Mouse (Mus musculus): ENCODE results near the gene Gadd45b. TPM values are rescaled to one million over a fixed set of nuclear protein-coding genes. Genes with fewer than 3 reads are reported as not detected.

The Gadd45b gene
- polyA plus RNA-seq, 1 experiment from 2014 or later: 17.4 TPM

DNA sequence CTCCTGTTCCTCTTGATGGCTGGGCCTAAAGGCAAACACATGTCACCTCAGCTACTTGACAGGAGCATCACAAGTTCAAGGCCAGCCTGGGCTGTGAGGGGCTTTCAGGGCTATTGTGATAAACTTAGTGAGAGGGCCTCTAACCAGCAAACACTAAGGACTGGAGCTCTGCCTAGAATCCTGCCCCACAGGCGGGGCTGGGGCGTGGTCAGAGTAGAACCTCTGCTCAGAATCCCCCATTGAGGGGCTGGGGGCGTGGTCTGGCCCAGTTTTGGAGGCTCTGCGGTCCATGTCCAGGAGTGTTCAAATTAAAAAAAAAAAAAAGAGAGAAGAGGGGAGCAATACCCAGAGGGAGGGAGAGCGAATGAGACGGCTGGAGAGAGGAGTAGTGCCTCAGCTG is 34.2 kb upstream of the Gadd45b start:
- H3K4me1 ChIP-seq (replicated peaks; ENCODE audit: insufficient read depth, low read length): peaks cover 7% of the 10 kb centered on the region; the same call in 1 of the 2 replicates
- DNase-seq (ENCODE audit: low spot score) (no peak), ATAC-seq (replicated peaks; ENCODE audit: low FRiP score, low read depth) (no peak)
- 83% methylated on average over 6 of the region's 6 CpGs for WGBS
- no peak for TF ChIP-seq CTCF (IDR thresholded peaks at IDR 0.05; ENCODE audit: low read depth)
- no peaks in the 10 kb centered on the region for H3K27me3 ChIP-seq (ENCODE audit: insufficient read depth, low read length)
- no peak overlapping the region for H3K27ac ChIP-seq
- no peak overlapping the region for H3K9ac ChIP-seq (ENCODE audit: low read depth, low read length)
- H3K4me3 ChIP-seq (replicated peaks; ENCODE audit: low read depth, low read length): no peak overlapping the region
- no peaks in the 10 kb centered on the region for H3K9me3 ChIP-seq (replicated peaks; ENCODE audit: low read length)
- H3K36me3 ChIP-seq (ENCODE audit: insufficient read depth, low read length): 0 out of 2 replicates have a peak, but pooled peaks cover 3% of the 10 kb centered on the region
- no peak overlapping the region for H3K4me2 ChIP-seq (ENCODE audit: low read length)

DNA sequence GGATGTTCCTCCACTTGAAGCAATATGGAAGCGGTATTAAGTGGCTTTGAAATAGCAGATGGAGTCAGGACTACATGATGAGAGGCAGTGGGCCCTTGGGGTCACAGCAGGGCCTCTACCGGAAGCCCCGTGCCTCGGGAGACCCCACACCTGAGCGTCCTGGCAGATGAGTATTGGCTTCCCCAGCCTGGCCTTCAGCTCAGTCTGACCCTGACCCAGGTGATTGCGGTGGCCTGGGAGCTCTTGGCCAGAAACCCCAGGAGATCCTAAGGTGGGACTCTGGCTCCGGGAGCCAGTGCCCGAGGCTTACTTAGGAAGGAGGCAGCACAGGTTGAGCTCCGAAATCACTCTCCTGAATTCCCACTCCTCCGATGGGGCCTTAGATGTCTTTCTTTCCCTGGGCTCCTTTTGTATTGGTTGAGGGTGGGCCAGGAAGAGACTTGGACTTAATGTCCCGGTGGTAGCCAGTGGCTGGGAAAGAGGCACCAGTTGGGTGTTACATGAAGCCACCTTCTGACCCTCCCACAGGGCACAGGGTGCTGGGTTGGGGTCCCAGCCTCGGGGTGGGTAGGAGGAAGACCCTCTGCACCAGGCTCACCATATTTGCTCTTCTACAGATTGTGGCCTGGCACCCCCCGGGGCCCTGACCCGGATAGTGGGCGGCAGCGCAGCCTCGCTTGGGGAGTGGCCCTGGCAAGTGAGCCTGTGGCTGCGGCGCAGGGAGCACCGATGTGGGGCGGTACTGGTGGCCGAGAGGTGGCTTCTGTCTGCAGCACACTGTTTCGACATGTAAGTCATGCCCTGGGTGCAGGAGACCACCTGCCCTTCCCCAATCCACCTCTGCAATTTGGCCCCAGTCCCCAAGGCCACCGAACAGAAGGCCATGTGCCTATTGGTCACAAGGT is 33.0 kb upstream of the Gadd45b start:
- 69% methylated on average over 24 of the region's 24 CpGs for WGBS
- H3K4me3 ChIP-seq (replicated peaks; ENCODE audit: low read depth, low read length): no peak overlapping the region
- H3K9ac ChIP-seq (ENCODE audit: low read depth, low read length): no peak overlapping the region
- ATAC-seq (replicated peaks; ENCODE audit: low FRiP score, low read depth): no peak
- no peak overlapping the region for H3K4me2 ChIP-seq (ENCODE audit: low read length)
- H3K9me3 ChIP-seq (replicated peaks; ENCODE audit: low read length): no peaks in the 10 kb centered on the region
- TF ChIP-seq CTCF (IDR thresholded peaks at IDR 0.05; ENCODE audit: low read depth): no peak
- 0 out of 2 replicates have a peak, but pooled peaks cover 3% of the 10 kb centered on the region for H3K36me3 ChIP-seq (ENCODE audit: insufficient read depth, low read length)
- H3K27me3 ChIP-seq (ENCODE audit: insufficient read depth, low read length): no peaks in the 10 kb centered on the region
- DNase-seq (ENCODE audit: low spot score): no peak
- H3K27ac ChIP-seq: no peak overlapping the region
- H3K4me1 ChIP-seq (replicated peaks; ENCODE audit: insufficient read depth, low read length): peaks cover 7% of the 10 kb centered on the region; the same call in 1 of the 2 replicates

DNA sequence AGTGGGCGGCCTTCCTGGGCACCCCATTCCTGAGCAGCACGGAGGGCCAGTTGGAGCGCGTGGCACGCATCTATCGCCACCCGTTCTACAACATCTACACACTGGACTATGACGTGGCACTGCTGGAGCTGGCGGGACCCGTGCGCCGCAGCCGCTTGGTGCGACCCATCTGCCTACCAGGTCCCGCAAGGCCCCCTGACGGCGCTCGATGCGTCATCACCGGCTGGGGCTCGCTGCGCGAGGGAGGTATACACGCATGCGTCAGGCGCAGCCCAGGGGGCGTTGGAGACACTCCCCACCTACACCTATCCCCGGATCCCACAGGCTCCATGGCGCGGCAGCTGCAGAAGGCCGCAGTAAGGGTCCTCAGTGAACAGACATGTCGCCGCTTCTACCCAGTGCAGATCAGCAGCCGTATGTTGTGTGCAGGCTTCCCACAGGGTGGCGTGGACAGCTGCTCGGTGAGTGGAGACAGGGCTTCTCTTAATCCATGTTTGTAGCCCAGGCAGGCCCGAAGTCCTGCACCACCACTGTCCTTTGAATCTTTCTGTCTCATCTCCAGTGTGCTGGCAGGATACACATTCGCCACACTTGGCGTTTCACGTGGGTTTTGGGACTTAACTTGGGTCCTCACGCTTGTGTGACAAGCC is 31.9 kb upstream of the Gadd45b start:
- Histone ChIP-seq H3K27ac (no peak overlapping the region), H3K36me3 (ENCODE audit: insufficient read depth, low read length) (0 out of 2 replicates have a peak, but pooled peaks cover 6% of the 10 kb centered on the region), H3K27me3 (ENCODE audit: insufficient read depth, low read length) (no peaks in the 10 kb centered on the region), H3K9ac (ENCODE audit: low read depth, low read length) (no peak overlapping the region), H3K4me1 (replicated peaks; ENCODE audit: insufficient read depth, low read length) (peaks cover 7% of the 10 kb centered on the region; the same call in 1 of the 2 replicates), H3K4me2 (ENCODE audit: low read length) (no peak overlapping the region), H3K4me3 (replicated peaks; ENCODE audit: low read depth, low read length) (no peak overlapping the region), H3K9me3 (replicated peaks; ENCODE audit: low read length) (no peaks in the 10 kb centered on the region)
- DNase-seq (ENCODE audit: low spot score) (no peak), ATAC-seq (replicated peaks; ENCODE audit: low FRiP score, low read depth) (no peak)
- no peak for TF ChIP-seq CTCF (IDR thresholded peaks at IDR 0.05; ENCODE audit: low read depth)
- 43% methylated on average over 41 of the region's 41 CpGs for WGBS

DNA sequence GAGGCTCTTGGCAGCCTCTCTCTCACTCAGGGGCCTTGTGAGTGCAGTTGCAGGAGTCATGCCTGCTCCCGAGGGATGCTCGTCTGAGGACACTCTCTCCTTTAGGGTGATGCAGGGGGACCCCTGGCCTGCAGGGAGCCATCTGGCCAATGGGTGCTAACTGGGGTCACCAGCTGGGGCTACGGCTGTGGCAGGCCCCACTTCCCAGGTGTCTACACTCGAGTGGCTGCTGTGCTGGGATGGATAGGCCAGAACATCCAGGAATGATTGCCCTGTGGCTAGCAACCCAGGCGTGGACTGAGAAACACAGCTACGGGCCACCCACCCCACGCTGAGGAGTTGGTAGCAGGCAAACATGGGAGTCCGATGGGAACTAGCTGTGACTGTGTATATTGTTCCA is 30.8 kb upstream of the Gadd45b start:
- WGBS: 84% methylated on average over 8 of the region's 8 CpGs
- Histone ChIP-seq H3K4me1 (replicated peaks; ENCODE audit: insufficient read depth, low read length) (peaks cover 7% of the 10 kb centered on the region; the same call in 1 of the 2 replicates), H3K4me2 (ENCODE audit: low read length) (no peak overlapping the region), H3K27ac (no peak overlapping the region), H3K4me3 (replicated peaks; ENCODE audit: low read depth, low read length) (no peak overlapping the region), H3K9me3 (replicated peaks; ENCODE audit: low read length) (no peaks in the 10 kb centered on the region), H3K27me3 (ENCODE audit: insufficient read depth, low read length) (no peaks in the 10 kb centered on the region), H3K36me3 (ENCODE audit: insufficient read depth, low read length) (0 out of 2 replicates have a peak, but pooled peaks cover 13% of the 10 kb centered on the region), H3K9ac (ENCODE audit: low read depth, low read length) (no peak overlapping the region)
- no peak for TF ChIP-seq CTCF (IDR thresholded peaks at IDR 0.05; ENCODE audit: low read depth)
- no peak for ATAC-seq (replicated peaks; ENCODE audit: low FRiP score, low read depth)
- no peak for DNase-seq (ENCODE audit: low spot score)

DNA sequence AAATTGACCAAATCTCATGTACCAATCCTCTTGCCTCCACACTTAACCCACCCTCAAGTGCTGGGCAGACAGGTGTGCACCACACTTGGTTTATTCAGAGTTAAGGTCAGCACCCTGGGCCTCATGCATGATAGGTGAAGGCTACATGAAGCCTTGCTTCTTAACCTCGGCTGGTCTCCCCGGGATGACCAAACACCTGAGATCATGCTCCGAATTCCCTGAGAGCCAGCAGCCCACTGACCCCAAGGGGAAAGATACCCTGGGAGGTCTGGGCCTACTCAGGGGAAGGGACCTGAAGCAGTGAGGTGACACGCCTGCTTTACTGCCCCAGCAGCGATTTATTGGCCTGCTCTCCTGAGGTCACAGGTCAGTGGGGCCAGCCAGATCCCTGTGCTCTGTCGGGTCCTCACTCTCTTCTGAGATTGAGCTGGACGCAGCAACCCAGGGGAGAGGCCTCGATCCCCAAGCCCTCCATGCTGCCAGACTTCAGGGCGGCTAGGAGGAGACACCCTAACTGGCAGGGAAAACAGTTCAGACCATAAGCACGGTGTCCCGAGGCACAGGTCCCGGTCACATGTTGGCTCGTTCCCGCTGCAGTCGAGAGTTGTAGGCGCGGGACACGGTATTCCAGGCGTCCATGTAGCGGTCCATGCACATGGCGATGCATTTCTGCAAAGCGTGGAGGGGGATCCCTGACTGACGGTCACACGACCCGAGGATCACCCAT is 30.1 kb upstream of the Gadd45b start:
- Histone ChIP-seq H3K27me3 (ENCODE audit: insufficient read depth, low read length) (no peaks in the 10 kb centered on the region), H3K36me3 (ENCODE audit: insufficient read depth, low read length) (peaks cover 18% of the 10 kb centered on the region; the same call in 1 of the 2 replicates), H3K4me3 (replicated peaks; ENCODE audit: low read depth, low read length) (peak overlapping the region; percentile 59), H3K4me2 (ENCODE audit: low read length) (peak overlapping the region; percentile 82), H3K9me3 (replicated peaks; ENCODE audit: low read length) (no peaks in the 10 kb centered on the region), H3K27ac (peak overlapping the region; percentile 72; the same call in 1 of the 2 replicates), H3K9ac (ENCODE audit: low read depth, low read length) (peak overlapping the region; percentile 52), H3K4me1 (replicated peaks; ENCODE audit: insufficient read depth, low read length) (peaks cover 7% of the 10 kb centered on the region; the same call in 1 of the 2 replicates)
- ATAC-seq (replicated peaks; ENCODE audit: low FRiP score, low read depth): peak; percentile 0; the same call in 1 of the 2 replicates
- DNase-seq (ENCODE audit: low spot score): no peak
- 7% methylated on average over 25 of the region's 25 CpGs for WGBS
- TF ChIP-seq CTCF (IDR thresholded peaks at IDR 0.05; ENCODE audit: low read depth): no peak

Data from kidney, postnatal 0 days (tissue).